Mouse (Mus musculus) brain, embryonic 14.5 days (tissue): ENCODE results near the gene Bdnf. TPM values are rescaled to one million over a fixed set of nuclear protein-coding genes. Genes with fewer than 3 reads are reported as not detected.
A peak's percentile ranks its signal among the peaks of the same experiment; 100 is the strongest.

Experiments
- DNase-seq: peaks from one replicate; pipeline ENCODE4 v3.0.0-alpha.2; 2011; ENCODE audit warnings: low read depth
- CTCF ChIP-seq: fragments of 200-500 bp; IDR thresholded peaks from 2 replicates; pipeline ENCODE4 v1.5.1; 2012; ENCODE audit warnings: inconsistent platforms, mild to moderate bottlenecking, moderate library complexity, borderline replicate concordance; ENCODE audit not compliant: insufficient read depth, insufficient read length; ENCODE audit errors: extremely low read depth
- POLR2A ChIP-seq: fragments of 200-500 bp; IDR thresholded peaks from 2 replicates; pipeline ENCODE4 v1.6.1; 2012; ENCODE audit warnings: mild to moderate bottlenecking, inconsistent platforms, borderline replicate concordance; ENCODE audit not compliant: poor library complexity, insufficient read depth, insufficient read length, severe bottlenecking; ENCODE audit errors: extremely low read depth
- polyA plus RNA-seq: library from polyadenylated mRNA; depleted of rRNA; stranded (reverse); fragments of >200 nt; gene quantifications from 2 replicates; pipeline ENCODE4 v1.2.3, GENCODE M21; 2012

Bdnf gene
- polyA plus RNA-seq, 1 experiment: 2.3 TPM

DNA sequence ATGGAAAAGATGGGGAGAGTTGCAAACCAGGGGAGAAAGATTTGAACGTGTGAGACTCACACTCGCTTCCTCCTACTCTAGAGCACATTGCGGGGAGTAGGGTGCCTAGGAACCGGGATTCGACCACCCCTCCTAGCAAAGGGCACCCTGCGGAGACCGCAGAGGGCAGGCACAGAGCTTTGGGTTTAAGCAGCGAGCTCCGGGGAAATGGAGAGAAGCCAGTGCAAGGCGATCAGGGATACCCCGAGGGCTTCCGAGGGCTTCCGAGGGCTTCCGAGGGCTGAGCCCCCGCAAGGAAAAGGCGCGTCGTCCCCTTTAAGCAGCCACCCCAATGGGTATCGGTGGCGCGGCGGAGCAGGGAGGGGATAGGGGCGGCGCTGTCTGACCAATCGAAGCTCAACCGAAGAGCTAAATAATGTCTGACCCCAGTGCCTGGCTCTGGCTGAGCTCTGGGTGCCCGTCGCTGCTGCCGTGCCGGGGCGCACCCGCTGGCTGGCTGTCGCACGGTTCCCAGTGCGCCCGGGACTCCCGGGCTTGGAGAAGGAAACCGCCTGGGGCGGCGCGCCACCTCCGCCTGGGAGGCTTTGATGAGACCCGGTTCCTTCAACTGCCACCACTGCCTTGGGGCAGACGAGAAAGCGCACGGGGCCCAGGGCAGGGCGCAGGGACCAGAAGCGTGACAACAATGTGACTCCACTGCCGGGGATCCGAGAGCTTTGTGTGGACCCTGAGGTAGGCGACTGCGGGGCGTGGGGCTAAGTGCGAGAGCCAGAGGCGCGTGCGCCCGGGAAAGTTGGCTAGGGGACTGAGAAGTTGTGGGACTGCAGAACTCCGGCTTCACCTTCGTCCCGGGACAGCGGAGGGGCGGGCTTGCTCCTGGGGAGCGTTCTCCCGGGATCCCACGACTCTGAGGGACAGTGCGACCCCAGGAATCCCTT lies 18.9 kb downstream of the Bdnf start:
- TF ChIP-seq CTCF (no peak), POLR2A (no peak)
- DNase-seq: peak; percentile 72

- DNase-seq: peak; percentile 39
- no peak for TF ChIP-seq POLR2A
- no peak for TF ChIP-seq CTCF
Measured at GRCm38 (mm10) chr2:109694116-109694837, 19.8 kb downstream of the Bdnf start.

GRCm38 (mm10) chr2:109694838-109695225 lies 20.3 kb downstream of the Bdnf start:
- peak; percentile 94 for DNase-seq
- peak; percentile 88 for TF ChIP-seq CTCF
- TF ChIP-seq POLR2A: no peak

DNA sequence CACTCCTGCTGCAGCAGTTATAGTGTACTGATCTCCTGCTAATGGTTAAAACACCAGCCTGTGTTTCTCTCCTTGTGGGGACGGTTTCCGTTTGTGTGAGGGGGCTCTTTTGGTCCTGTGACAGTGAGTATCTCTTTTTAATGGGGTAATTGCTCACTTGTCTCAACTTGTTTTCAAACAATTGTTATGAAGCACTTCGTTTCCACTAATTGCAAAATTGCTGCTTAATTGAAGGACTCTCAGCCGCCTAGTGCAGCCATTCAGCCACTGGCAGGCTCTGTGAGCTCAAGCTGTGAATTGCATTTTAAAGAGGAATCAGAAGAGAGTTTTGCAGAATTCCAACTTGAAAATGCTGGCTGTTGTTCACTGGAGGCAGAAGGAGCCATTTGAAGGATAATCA lies 22.7 kb downstream of the Bdnf start:
- peak; percentile 88 for DNase-seq
- TF ChIP-seq CTCF: no peak
- no peak for TF ChIP-seq POLR2A

GRCm38 (mm10) chr2:109700291-109700690 lies 25.8 kb downstream of the Bdnf start:
- TF ChIP-seq POLR2A (no peak), CTCF (no peak)
- DNase-seq: no peak

- no peak for DNase-seq
- TF ChIP-seq POLR2A (no peak), CTCF (no peak)
Measured at GRCm38 (mm10) chr2:109703588-109703987, 29.1 kb downstream of the Bdnf start.

- DNase-seq: no peak
- no peak for TF ChIP-seq CTCF
- TF ChIP-seq POLR2A: no peak
Measured at GRCm38 (mm10) chr2:109704053-109704452, 29.6 kb downstream of the Bdnf start.

DNA sequence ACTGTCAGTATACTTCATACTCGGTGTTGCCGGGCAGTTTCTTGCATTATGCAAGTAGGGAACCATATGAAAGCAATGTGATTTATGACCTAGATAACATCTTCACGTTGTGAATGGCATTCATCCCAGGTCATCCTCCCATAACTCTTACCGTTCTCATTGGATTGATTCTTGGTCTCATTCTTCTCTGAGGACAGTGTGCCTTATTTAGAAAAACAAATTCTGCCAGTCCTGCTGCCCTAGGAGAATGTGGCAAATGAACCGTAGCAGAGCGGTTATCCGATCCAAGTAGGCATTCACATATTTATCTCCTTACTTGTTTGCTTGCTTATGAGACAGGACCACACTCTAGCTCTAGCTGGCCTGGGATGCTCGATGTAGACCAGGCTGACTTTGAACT lies 32.0 kb downstream of the Bdnf start:
- TF ChIP-seq CTCF: no peak
- no peak for TF ChIP-seq POLR2A
- no peak for DNase-seq

GRCm38 (mm10) chr2:109709346-109709745 lies 34.8 kb downstream of the Bdnf start:
- DNase-seq: no peak
- no peak for TF ChIP-seq POLR2A
- TF ChIP-seq CTCF: no peak

- TF ChIP-seq CTCF (no peak), POLR2A (no peak)
- no peak for DNase-seq
Measured at GRCm38 (mm10) chr2:109711049-109711448, 36.5 kb downstream of the Bdnf start.

GRCm38 (mm10) chr2:109725261-109725660 lies 50.8 kb downstream of the Bdnf start:
- no peak for DNase-seq
- no peak for TF ChIP-seq CTCF
- no peak for TF ChIP-seq POLR2A
